Mouse (Mus musculus): ENCODE data around the gene Thbs3. TPM values are rescaled to one million over a fixed set of nuclear protein-coding genes. Genes with fewer than 3 reads are reported as not detected.

Gene Thbs3
- polyA plus RNA-seq, 2 experiments: 0.79 to 1.7 TPM

DNA sequence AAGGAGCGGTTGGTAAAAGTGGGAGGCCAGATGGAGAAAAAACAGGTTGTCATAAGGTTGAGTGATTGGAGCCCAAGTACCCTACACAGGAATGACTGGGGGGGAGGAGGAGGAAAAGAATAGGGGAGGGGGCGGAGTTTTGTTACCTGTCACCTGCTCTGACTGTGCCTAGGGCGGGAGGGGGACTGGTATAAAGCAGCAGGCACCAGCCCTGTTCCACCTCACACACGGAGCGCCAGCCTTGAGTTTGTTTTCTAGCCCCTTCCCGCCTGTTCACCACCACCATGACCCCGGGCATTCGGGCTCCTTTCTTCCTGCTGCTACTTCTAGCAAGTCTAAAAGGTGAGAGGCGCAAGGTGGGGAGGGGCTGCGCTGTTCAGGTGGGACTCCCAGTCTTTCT, 13.9 kb downstream of the Thbs3 start, which contains the start of gene Muc1:
Muc1 (plus strand) TSS at position 222 of the 400 bp plus-strand sequence.
- Histone ChIP-seq H3K27ac (no peak within 1 kb of the TSS), H3K9me3 (ENCODE audit: control insufficient read depth, low read length) (no peaks in the 10 kb centered on the region), H3K36me3 (replicated peaks; ENCODE audit: control insufficient read depth, insufficient read depth, low read depth) (no peaks in the 10 kb centered on the region), H3K4me1 (replicated peaks; ENCODE audit: control insufficient read depth in 2 of 2, insufficient read depth in 2 of 2, low read length in 1 of 2) (peaks cover 0 to 5% of the 10 kb centered on the region in 2 experiments; a peak in 1 of 4 replicates), H3K4me3 (ENCODE audit: insufficient read depth in 1 of 2, low read depth in 2 of 2, low read length in 2 of 2) (peak within 1 kb of the TSS; percentile 43 to 66), H3K27me3 (ENCODE audit: control insufficient read depth, insufficient read depth, low read length) (peaks cover 38% of the 10 kb centered on the region), H3K9ac (replicated peaks) (peak within 1 kb of the TSS; percentile 4; the same call in 1 of the 2 replicates), H3K4me2 (ENCODE audit: low read depth) (peak within 1 kb of the TSS; percentile 62)
- WGBS (ENCODE audit: insufficient replicate concordance): 40% methylated on average over 10 of the region's 10 CpGs
- TF ChIP-seq EP300 (IDR thresholded peaks at IDR 0.05; ENCODE audit: low read depth): no peak
- TF ChIP-seq CTCF (IDR thresholded peaks at IDR 0.05; ENCODE audit: low read depth): no peak
- DNase-seq (ENCODE audit: low read depth in 3 of 3, low spot score in 3 of 3) (no peak), ATAC-seq (ENCODE audit: insufficient read depth) (no peak)

DNA sequence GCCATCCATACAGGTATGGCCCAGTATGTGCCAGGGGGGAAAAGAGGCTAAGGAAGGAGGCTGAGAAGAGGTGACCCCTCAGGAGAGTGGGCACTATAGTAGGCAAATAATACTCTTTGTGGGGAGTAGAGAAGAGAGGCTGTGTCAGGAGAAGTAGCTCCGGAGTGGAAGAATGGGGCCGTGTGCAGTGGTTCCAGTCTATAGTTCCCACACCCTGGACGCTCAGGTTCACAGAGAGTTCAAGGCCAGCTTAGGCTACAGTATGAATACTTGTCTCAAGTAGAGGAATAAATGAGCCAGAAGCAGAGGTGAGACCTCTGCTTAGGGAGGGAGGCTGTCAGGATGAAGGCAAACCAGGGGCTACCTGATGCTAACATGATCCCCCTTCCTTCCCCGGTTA, 14.3 kb downstream of the Thbs3 start:
- peaks cover 38% of the 10 kb centered on the region for H3K27me3 ChIP-seq (ENCODE audit: control insufficient read depth, insufficient read depth, low read length)
- TF ChIP-seq EP300 (IDR thresholded peaks at IDR 0.05; ENCODE audit: low read depth) (no peak), CTCF (IDR thresholded peaks at IDR 0.05; ENCODE audit: low read depth) (no peak)
- H3K27ac ChIP-seq: no peak overlapping the region
- no peak overlapping the region for H3K4me3 ChIP-seq (ENCODE audit: insufficient read depth in 1 of 2, low read depth in 2 of 2, low read length in 2 of 2)
- ATAC-seq (ENCODE audit: insufficient read depth) (no peak), DNase-seq (ENCODE audit: low read depth in 3 of 3, low spot score in 3 of 3) (no peak)
- peaks cover 0 to 5% of the 10 kb centered on the region in 2 experiments; a peak in 1 of 4 replicates for H3K4me1 ChIP-seq (replicated peaks; ENCODE audit: control insufficient read depth in 2 of 2, insufficient read depth in 2 of 2, low read length in 1 of 2)
- H3K9ac ChIP-seq (replicated peaks): no peak overlapping the region
- WGBS (ENCODE audit: insufficient replicate concordance): 79% methylated on average over 4 of the region's 4 CpGs
- no peak overlapping the region for H3K4me2 ChIP-seq (ENCODE audit: low read depth)
- H3K36me3 ChIP-seq (replicated peaks; ENCODE audit: control insufficient read depth, insufficient read depth, low read depth): no peaks in the 10 kb centered on the region
- H3K9me3 ChIP-seq (ENCODE audit: control insufficient read depth, low read length): no peaks in the 10 kb centered on the region

DNA sequence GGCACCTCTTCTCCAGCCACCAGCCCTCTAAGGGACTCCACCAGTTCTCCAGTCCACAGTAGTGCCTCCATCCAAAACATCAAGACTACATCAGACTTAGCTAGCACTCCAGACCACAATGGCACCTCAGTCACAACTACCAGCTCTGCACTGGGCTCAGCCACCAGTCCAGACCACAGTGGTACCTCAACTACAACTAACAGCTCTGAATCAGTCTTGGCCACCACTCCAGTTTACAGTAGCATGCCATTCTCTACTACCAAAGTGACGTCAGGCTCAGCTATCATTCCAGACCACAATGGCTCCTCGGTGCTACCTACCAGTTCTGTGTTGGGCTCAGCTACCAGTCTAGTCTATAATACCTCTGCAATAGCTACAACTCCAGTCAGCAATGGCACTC, 15.6 kb downstream of the Thbs3 start:
- no peak for ATAC-seq (ENCODE audit: insufficient read depth)
- Histone ChIP-seq H3K27me3 (ENCODE audit: control insufficient read depth, insufficient read depth, low read length) (peaks cover 31% of the 10 kb centered on the region), H3K4me1 (replicated peaks; ENCODE audit: control insufficient read depth in 2 of 2, insufficient read depth in 2 of 2, low read length in 1 of 2) (peaks cover 0 to 5% of the 10 kb centered on the region in 2 experiments; a peak in 1 of 4 replicates), H3K9me3 (ENCODE audit: control insufficient read depth, low read length) (no peaks in the 10 kb centered on the region), H3K4me3 (ENCODE audit: insufficient read depth in 1 of 2, low read depth in 2 of 2, low read length in 2 of 2) (no peak overlapping the region), H3K9ac (replicated peaks) (no peak overlapping the region), H3K27ac (no peak overlapping the region), H3K4me2 (ENCODE audit: low read depth) (no peak overlapping the region), H3K36me3 (replicated peaks; ENCODE audit: control insufficient read depth, insufficient read depth, low read depth) (no peaks in the 10 kb centered on the region)
- TF ChIP-seq EP300 (IDR thresholded peaks at IDR 0.05; ENCODE audit: low read depth) (no peak), CTCF (IDR thresholded peaks at IDR 0.05; ENCODE audit: low read depth) (no peak)
- DNase-seq (ENCODE audit: low read depth in 3 of 3, low spot score in 3 of 3): no peak
- 47% methylated on average over 2 of the region's 2 CpGs for WGBS (ENCODE audit: insufficient replicate concordance)

DNA sequence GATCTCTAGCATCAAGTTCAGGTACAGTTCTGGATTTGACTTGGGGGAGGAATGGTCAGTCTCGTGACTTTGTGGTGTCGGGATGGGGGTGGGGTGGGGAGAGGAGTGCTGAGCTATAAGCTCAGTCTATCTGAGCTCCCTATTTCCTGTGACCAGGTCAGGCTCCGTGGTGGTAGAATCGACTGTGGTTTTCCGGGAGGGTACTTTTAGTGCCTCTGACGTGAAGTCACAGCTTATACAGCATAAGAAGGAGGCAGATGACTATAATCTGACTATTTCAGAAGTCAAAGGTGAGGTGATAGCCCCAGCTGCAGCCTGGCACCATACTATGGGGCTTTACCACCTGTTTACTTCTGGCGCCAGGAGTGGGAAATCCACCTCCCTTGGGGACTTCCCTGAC, 16.4 kb downstream of the Thbs3 start:
- 10% methylated on average over 7 of the region's 7 CpGs for WGBS (ENCODE audit: insufficient replicate concordance)
- no peak overlapping the region for H3K9ac ChIP-seq (replicated peaks)
- TF ChIP-seq CTCF (IDR thresholded peaks at IDR 0.05; ENCODE audit: low read depth) (no peak), EP300 (IDR thresholded peaks at IDR 0.05; ENCODE audit: low read depth) (no peak)
- no peak overlapping the region for H3K4me3 ChIP-seq (ENCODE audit: insufficient read depth in 1 of 2, low read depth in 2 of 2, low read length in 2 of 2)
- peaks cover 0 to 5% of the 10 kb centered on the region in 2 experiments; a peak in 1 of 4 replicates for H3K4me1 ChIP-seq (replicated peaks; ENCODE audit: control insufficient read depth in 2 of 2, insufficient read depth in 2 of 2, low read length in 1 of 2)
- H3K4me2 ChIP-seq (ENCODE audit: low read depth): no peak overlapping the region
- DNase-seq (ENCODE audit: low read depth in 3 of 3, low spot score in 3 of 3): no peak
- no peak overlapping the region for H3K27ac ChIP-seq
- ATAC-seq (ENCODE audit: insufficient read depth): no peak
- peaks cover 23% of the 10 kb centered on the region for H3K27me3 ChIP-seq (ENCODE audit: control insufficient read depth, insufficient read depth, low read length)
- H3K9me3 ChIP-seq (ENCODE audit: control insufficient read depth, low read length): no peaks in the 10 kb centered on the region
- H3K36me3 ChIP-seq (replicated peaks; ENCODE audit: control insufficient read depth, insufficient read depth, low read depth): no peaks in the 10 kb centered on the region

DNA sequence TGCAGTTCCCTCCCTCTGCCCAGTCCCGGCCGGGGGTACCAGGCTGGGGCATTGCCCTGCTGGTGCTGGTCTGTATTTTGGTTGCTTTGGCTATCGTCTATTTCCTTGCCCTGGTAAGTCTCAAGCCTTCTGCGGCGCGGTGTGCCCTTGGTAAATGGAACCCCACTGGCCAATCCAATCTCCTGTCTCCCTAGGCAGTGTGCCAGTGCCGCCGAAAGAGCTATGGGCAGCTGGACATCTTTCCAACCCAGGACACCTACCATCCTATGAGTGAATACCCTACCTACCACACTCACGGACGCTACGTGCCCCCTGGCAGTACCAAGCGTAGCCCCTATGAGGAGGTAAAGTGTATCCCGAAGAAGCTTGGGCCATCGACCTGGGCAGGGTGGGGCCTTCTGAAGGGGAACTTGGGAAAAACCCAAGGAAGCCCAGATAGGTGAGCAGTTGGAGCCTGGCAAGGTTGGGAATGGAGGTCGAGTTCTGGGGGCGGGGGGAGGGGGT, 16.8 kb downstream of the Thbs3 start:
- H3K9ac ChIP-seq (replicated peaks): no peak overlapping the region
- 57% methylated on average over 16 of the region's 16 CpGs for WGBS (ENCODE audit: insufficient replicate concordance)
- no peak overlapping the region for H3K4me2 ChIP-seq (ENCODE audit: low read depth)
- H3K4me1 ChIP-seq (replicated peaks; ENCODE audit: control insufficient read depth in 2 of 2, insufficient read depth in 2 of 2, low read length in 1 of 2): peaks cover 0 to 5% of the 10 kb centered on the region in 2 experiments; a peak in 1 of 4 replicates
- DNase-seq (ENCODE audit: low read depth in 3 of 3, low spot score in 3 of 3): no peak
- no peaks in the 10 kb centered on the region for H3K36me3 ChIP-seq (replicated peaks; ENCODE audit: control insufficient read depth, insufficient read depth, low read depth)
- H3K27me3 ChIP-seq (ENCODE audit: control insufficient read depth, insufficient read depth, low read length): peaks cover 19% of the 10 kb centered on the region
- no peak overlapping the region for H3K27ac ChIP-seq
- TF ChIP-seq EP300 (IDR thresholded peaks at IDR 0.05; ENCODE audit: low read depth): no peak
- TF ChIP-seq CTCF (IDR thresholded peaks at IDR 0.05; ENCODE audit: low read depth): no peak
- H3K4me3 ChIP-seq (ENCODE audit: insufficient read depth in 1 of 2, low read depth in 2 of 2, low read length in 2 of 2): no peak overlapping the region
- no peak for ATAC-seq (ENCODE audit: insufficient read depth)
- no peaks in the 10 kb centered on the region for H3K9me3 ChIP-seq (ENCODE audit: control insufficient read depth, low read length)

Data from liver, embryonic 14.5 days (tissue).